In genomic region chr13:51564741-51565140, GRCm38 (mm10) we compare ENCODE assay signal across 22 mouse cellular contexts. TPM values are rescaled to one million over a fixed set of nuclear protein-coding genes. Genes with fewer than 3 reads are reported as not detected.
DNase-seq lines count a peak whose midpoint lies in the region; ATAC-seq and TF ChIP-seq lines count a peak whose summit lies in the region.
"Had no signal": no experiment of that assay in that cellular context is flagged by ENCODE, and none has a peak within 500 bp of the region (broad histone marks: within the 10 kb centered on the region; RNA-seq: fewer than 3 reads in every experiment).

No protein-coding gene starts in this region.

- no peak for DNase-seq in layer of hippocampus, adult 2 months (ENCODE audit: low spot score in 2 of 2)
- DNase-seq in layer of hippocampus, adult 9-11 months: no peak
- no peak for DNase-seq in spleen, postnatal 10 days (ENCODE audit: low spot score in 2 of 2)
- no peak for DNase-seq in MN1 (ENCODE audit: low spot score)
- DNase-seq in spleen, postnatal 36 days (ENCODE audit: low spot score in 2 of 2): no peak
- DNase-seq: adrenal gland, postnatal 10 days; cerebellum, adult 9-10 months; gastrocnemius, postnatal 14 days; heart, adult 2 months; heart, postnatal 36 days; layer of hippocampus, postnatal 36 days; right cerebral cortex, adult 18-20 months; thymus, postnatal 36 days had no signal

- peak overlapping the region; percentile 98 for H3K4me2 ChIP-seq in forebrain, embryonic 16.5 days (ENCODE audit: low read length)
- peak overlapping the region; percentile 96 for H3K4me2 ChIP-seq in midbrain, embryonic 15.5 days
- H3K4me2 ChIP-seq: limb, embryonic 15.5 days; liver, embryonic 15.5 days had no signal

- H3K4me1 ChIP-seq in cortical plate, adult 2 months (ENCODE audit: control insufficient read depth, insufficient read depth, low read length): peaks cover 3% of the 10 kb centered on the region
- H3K4me1 ChIP-seq in forebrain, embryonic 16.5 days (replicated peaks; ENCODE audit: control insufficient read depth, insufficient read depth, low read length): peaks cover 48% of the 10 kb centered on the region
- peaks cover 35% of the 10 kb centered on the region for H3K4me1 ChIP-seq in midbrain, embryonic 15.5 days
- H3K4me1 ChIP-seq: liver, embryonic 15.5 days had no signal

- peak overlapping the region; percentile 95; the same call in 1 of the 2 replicates for H3K27ac ChIP-seq in layer of hippocampus, adult 2 months
- no peak overlapping the region for H3K27ac ChIP-seq in cortical plate, adult 2 months (ENCODE audit: insufficient read depth, low read length)
- H3K27ac ChIP-seq in forebrain, embryonic 16.5 days (ENCODE audit: low read length): no peak overlapping the region
- no peak overlapping the region for H3K27ac ChIP-seq in midbrain, embryonic 15.5 days
- H3K27ac ChIP-seq: heart, adult 2 months; limb, embryonic 15.5 days; liver, embryonic 15.5 days had no signal

- TF ChIP-seq POLR2A in cortical plate, adult 2 months (IDR thresholded peaks at IDR 0.05; ENCODE audit: extremely low read depth, insufficient read depth, low read length): no peak

- no peaks in the 10 kb centered on the region; the same call in 1 of the 2 replicates for H3K27me3 ChIP-seq in forebrain, embryonic 16.5 days (replicated peaks; ENCODE audit: control insufficient read depth, insufficient read depth, low read length)
- H3K27me3 ChIP-seq in midbrain, embryonic 15.5 days (replicated peaks): peaks cover 7% of the 10 kb centered on the region; the same call in 1 of the 2 replicates

- H3K9me3 ChIP-seq in forebrain, embryonic 16.5 days (ENCODE audit: control insufficient read depth, low read length): no peaks in the 10 kb centered on the region
- no peaks in the 10 kb centered on the region for H3K9me3 ChIP-seq in midbrain, embryonic 15.5 days
- H3K9me3 ChIP-seq: limb, embryonic 15.5 days; liver, embryonic 15.5 days had no signal

- ATAC-seq in forebrain, embryonic 16.5 days: no peak
- ATAC-seq in midbrain, embryonic 15.5 days (replicated peaks): no peak
- ATAC-seq: intestine, postnatal 0 days had no signal

- peak overlapping the region; percentile 82 for H3K4me3 ChIP-seq in layer of hippocampus, adult 2 months
- peak overlapping the region; percentile 57 for H3K4me3 ChIP-seq in cortical plate, adult 2 months (ENCODE audit: insufficient read depth, low read length)
- H3K4me3 ChIP-seq in forebrain, embryonic 16.5 days (replicated peaks; ENCODE audit: low read length): peak overlapping the region; percentile 13
- peak overlapping the region; percentile 57; the same call in 1 of the 2 replicates for H3K4me3 ChIP-seq in midbrain, embryonic 15.5 days
- H3K4me3 ChIP-seq: heart, adult 2 months; limb, embryonic 15.5 days; liver, embryonic 15.5 days had no signal

- WGBS in forebrain, embryonic 16.5 days: 64% methylated on average over 6 of the region's 6 CpGs
- WGBS in midbrain, embryonic 15.5 days: 69% methylated on average over 6 of the region's 6 CpGs

- no peak for TF ChIP-seq CTCF in layer of hippocampus, adult 2 months (conservative IDR thresholded peaks at IDR 0.05)
- no peak for TF ChIP-seq CTCF in cortical plate, adult 2 months (IDR thresholded peaks at IDR 0.05; ENCODE audit: extremely low read depth, insufficient read depth, low read length)

- H3K36me3 ChIP-seq in forebrain, embryonic 16.5 days (ENCODE audit: control insufficient read depth, insufficient read depth): no peaks in the 10 kb centered on the region
- no peaks in the 10 kb centered on the region for H3K36me3 ChIP-seq in midbrain, embryonic 15.5 days (replicated peaks)
- H3K36me3 ChIP-seq: limb, embryonic 15.5 days; liver, embryonic 15.5 days had no signal

- H3K9ac ChIP-seq in forebrain, embryonic 16.5 days (replicated peaks; ENCODE audit: low read depth, low read length): 0 out of 2 replicates have a peak overlapping the region, but pooled peaks have one; percentile 13
- H3K9ac ChIP-seq in midbrain, embryonic 15.5 days: no peak overlapping the region
- H3K9ac ChIP-seq: limb, embryonic 15.5 days; liver, embryonic 15.5 days had no signal

RNA-seq across cellular contexts. Expression of gene Shc3, which starts 4.5 kb away (rescaled TPM):
- 100 to 1,000 TPM; 120 to 127 TPM for total RNA-seq in layer of hippocampus, adult 2 months (2021)
- 80.3 and 82.8 TPM in 2 replicates for polyA plus RNA-seq in cortical plate, adult 2 months (2012; rRNA removed)
- 8.8 and 9.2 TPM in 2 replicates for polyA plus RNA-seq in forebrain, embryonic 16.5 days (2015; fragmentation: Nextera tagmentation; extraction: Ambion mirVana)
- polyA plus RNA-seq in midbrain, embryonic 15.5 days (2015; fragmentation: Nextera tagmentation; extraction: Ambion mirVana): 7.4 and 8.1 TPM in 2 replicates
- total RNA-seq: common myeloid progenitor, adult 5-6 weeks had no signal
- polyA plus RNA-seq: heart, embryonic 14.5 days; liver, embryonic 15.5 days; lung, embryonic 16.5 days had no signal

Comparison
In these comparisons a context has a peak if more than half of its experiments do, and no peak if none do; other contexts are left out.
1. H3K4me3 ChIP-seq: peak in every context shown above with its lines; median percentile 82 in layer of hippocampus, adult 2 months; 57 in cortical plate, adult 2 months; 57 in midbrain, embryonic 15.5 days; 13 in forebrain, embryonic 16.5 days.